Mouse (Mus musculus): ENCODE data around the gene Ptprg. TPM values are rescaled to one million over a fixed set of nuclear protein-coding genes. Genes with fewer than 3 reads are reported as not detected.

Gene Ptprg
- polyA plus RNA-seq, 1 experiment from 2014 or later: 42.3 TPM

- Histone ChIP-seq H3K9ac (replicated peaks; ENCODE audit: low read depth, low read length) (no peak overlapping the region), H3K36me3 (ENCODE audit: control insufficient read depth, insufficient read depth, low read length) (no peaks in the 10 kb centered on the region), H3K27me3 (ENCODE audit: control insufficient read depth, insufficient read depth, low read length) (no peaks in the 10 kb centered on the region), H3K4me1 (ENCODE audit: control insufficient read depth, insufficient read depth, low read length) (peaks cover 8% of the 10 kb centered on the region; the same call in 1 of the 2 replicates), H3K4me3 (ENCODE audit: low read depth, low read length) (no peak overlapping the region), H3K4me2 (ENCODE audit: low read depth, low read length) (no peak overlapping the region), H3K27ac (ENCODE audit: low read depth, low read length) (no peak overlapping the region), H3K9me3 (ENCODE audit: control insufficient read depth, low read length) (no peaks in the 10 kb centered on the region)
- no peak for ATAC-seq (ENCODE audit: low read depth)
- WGBS: 75% methylated on average over 3 of the region's 3 CpGs
Observed at GRCm38 (mm10) chr14:11984086-11984485, 430.8 kb downstream of the Ptprg start.

GRCm38 (mm10) chr14:11988975-11989374, 435.6 kb downstream of the Ptprg start:
- no peaks in the 10 kb centered on the region for H3K27me3 ChIP-seq (ENCODE audit: control insufficient read depth, insufficient read depth, low read length)
- H3K4me3 ChIP-seq (ENCODE audit: low read depth, low read length): no peak overlapping the region
- H3K36me3 ChIP-seq (ENCODE audit: control insufficient read depth, insufficient read depth, low read length): no peaks in the 10 kb centered on the region
- no peaks in the 10 kb centered on the region for H3K9me3 ChIP-seq (ENCODE audit: control insufficient read depth, low read length)
- H3K4me1 ChIP-seq (ENCODE audit: control insufficient read depth, insufficient read depth, low read length): no peaks in the 10 kb centered on the region
- no peak overlapping the region for H3K9ac ChIP-seq (replicated peaks; ENCODE audit: low read depth, low read length)
- H3K4me2 ChIP-seq (ENCODE audit: low read depth, low read length): no peak overlapping the region
- no peak for ATAC-seq (ENCODE audit: low read depth)
- 71% methylated on average over 2 of the region's 2 CpGs for WGBS
- no peak overlapping the region for H3K27ac ChIP-seq (ENCODE audit: low read depth, low read length)

DNA sequence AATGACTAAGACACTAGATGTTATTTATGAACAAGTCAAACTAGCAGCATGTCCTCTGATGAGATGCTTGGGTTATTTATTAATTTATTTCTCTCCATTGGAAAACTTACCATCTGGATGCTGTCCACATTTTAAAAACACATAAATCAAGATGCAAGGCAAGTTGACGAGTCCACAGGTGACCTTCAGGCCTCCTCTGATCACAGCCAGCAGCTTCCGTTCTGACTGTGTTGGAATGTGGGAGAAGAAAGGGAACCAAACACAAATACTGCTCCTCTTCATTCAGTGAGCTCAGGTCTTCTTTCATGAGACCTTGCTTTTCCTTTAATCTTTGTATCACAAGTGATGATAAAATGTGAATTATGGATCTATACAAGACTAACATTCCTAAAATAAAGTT, 437.8 kb downstream of the Ptprg start:
- Histone ChIP-seq H3K4me3 (ENCODE audit: low read depth, low read length) (no peak overlapping the region), H3K4me1 (ENCODE audit: control insufficient read depth, insufficient read depth, low read length) (no peaks in the 10 kb centered on the region), H3K9ac (replicated peaks; ENCODE audit: low read depth, low read length) (no peak overlapping the region), H3K27ac (ENCODE audit: low read depth, low read length) (no peak overlapping the region), H3K27me3 (ENCODE audit: control insufficient read depth, insufficient read depth, low read length) (no peaks in the 10 kb centered on the region), H3K4me2 (ENCODE audit: low read depth, low read length) (no peak overlapping the region), H3K9me3 (ENCODE audit: control insufficient read depth, low read length) (no peaks in the 10 kb centered on the region), H3K36me3 (ENCODE audit: control insufficient read depth, insufficient read depth, low read length) (no peaks in the 10 kb centered on the region)
- 79% methylated on average over 2 of the region's 2 CpGs for WGBS
- no peak for ATAC-seq (ENCODE audit: low read depth)

DNA sequence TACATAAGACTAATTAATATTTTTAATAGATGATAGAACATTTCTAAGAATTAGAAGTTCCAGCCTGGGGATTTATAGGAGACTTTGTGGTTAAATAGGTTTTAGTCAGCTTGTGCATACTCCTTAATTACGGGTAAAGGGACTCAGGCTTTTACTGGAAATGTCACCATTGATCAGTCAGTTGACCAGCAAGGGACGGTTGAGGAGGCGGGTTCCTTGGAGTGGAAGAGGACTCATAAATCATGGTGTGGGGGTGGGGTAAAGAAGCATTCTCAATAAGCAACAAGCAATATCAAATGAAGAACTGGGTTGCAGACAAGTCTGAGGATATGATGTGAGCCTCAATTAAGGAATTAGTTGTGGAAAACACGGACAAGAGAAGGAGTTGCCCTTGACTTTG, 438.8 kb downstream of the Ptprg start:
- Histone ChIP-seq H3K9ac (replicated peaks; ENCODE audit: low read depth, low read length) (no peak overlapping the region), H3K4me3 (ENCODE audit: low read depth, low read length) (no peak overlapping the region), H3K4me2 (ENCODE audit: low read depth, low read length) (no peak overlapping the region), H3K4me1 (ENCODE audit: control insufficient read depth, insufficient read depth, low read length) (no peaks in the 10 kb centered on the region), H3K27me3 (ENCODE audit: control insufficient read depth, insufficient read depth, low read length) (no peaks in the 10 kb centered on the region), H3K36me3 (ENCODE audit: control insufficient read depth, insufficient read depth, low read length) (no peaks in the 10 kb centered on the region), H3K9me3 (ENCODE audit: control insufficient read depth, low read length) (no peaks in the 10 kb centered on the region), H3K27ac (ENCODE audit: low read depth, low read length) (no peak overlapping the region)
- 61% methylated on average over 4 of the region's 4 CpGs for WGBS
- no peak for ATAC-seq (ENCODE audit: low read depth)

- H3K4me1 ChIP-seq (ENCODE audit: control insufficient read depth, insufficient read depth, low read length): no peaks in the 10 kb centered on the region
- no peaks in the 10 kb centered on the region for H3K36me3 ChIP-seq (ENCODE audit: control insufficient read depth, insufficient read depth, low read length)
- ATAC-seq (ENCODE audit: low read depth): no peak
- no peak overlapping the region for H3K27ac ChIP-seq (ENCODE audit: low read depth, low read length)
- H3K9ac ChIP-seq (replicated peaks; ENCODE audit: low read depth, low read length): no peak overlapping the region
- H3K27me3 ChIP-seq (ENCODE audit: control insufficient read depth, insufficient read depth, low read length): no peaks in the 10 kb centered on the region
- no peak overlapping the region for H3K4me3 ChIP-seq (ENCODE audit: low read depth, low read length)
- no peak overlapping the region for H3K4me2 ChIP-seq (ENCODE audit: low read depth, low read length)
- no peaks in the 10 kb centered on the region for H3K9me3 ChIP-seq (ENCODE audit: control insufficient read depth, low read length)
- 91% methylated on average over 6 of the region's 6 CpGs for WGBS
Observed at GRCm38 (mm10) chr14:11992534-11992933, 439.2 kb downstream of the Ptprg start.

DNA sequence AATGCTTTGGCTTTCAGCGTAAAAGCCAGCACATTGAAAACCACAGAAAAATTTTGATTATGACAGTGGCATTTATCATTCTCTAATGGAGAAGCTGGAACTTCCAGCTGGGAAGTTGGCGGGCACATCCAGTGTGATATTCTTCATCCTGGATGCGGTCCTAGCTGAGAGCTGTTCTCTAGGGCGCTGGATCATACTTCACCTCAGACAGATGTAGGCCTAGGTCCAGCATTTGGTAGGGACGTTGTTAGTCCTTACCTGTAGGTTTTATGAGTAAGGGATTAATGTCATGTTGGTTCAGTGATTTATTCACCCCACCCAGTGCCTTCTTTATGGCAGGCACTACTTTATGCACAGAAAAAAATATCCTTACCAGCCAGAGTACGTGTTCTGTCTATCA, 444.2 kb downstream of the Ptprg start:
- Histone ChIP-seq H3K4me3 (ENCODE audit: low read depth, low read length) (no peak overlapping the region), H3K9ac (replicated peaks; ENCODE audit: low read depth, low read length) (no peak overlapping the region), H3K4me1 (ENCODE audit: control insufficient read depth, insufficient read depth, low read length) (peaks cover 3% of the 10 kb centered on the region; the same call in 1 of the 2 replicates), H3K9me3 (ENCODE audit: control insufficient read depth, low read length) (no peaks in the 10 kb centered on the region), H3K4me2 (ENCODE audit: low read depth, low read length) (no peak overlapping the region), H3K36me3 (ENCODE audit: control insufficient read depth, insufficient read depth, low read length) (no peaks in the 10 kb centered on the region), H3K27ac (ENCODE audit: low read depth, low read length) (no peak overlapping the region), H3K27me3 (ENCODE audit: control insufficient read depth, insufficient read depth, low read length) (no peaks in the 10 kb centered on the region)
- ATAC-seq (ENCODE audit: low read depth): no peak
- WGBS: 77% methylated on average over 6 of the region's 6 CpGs

GRCm38 (mm10) chr14:11998464-11998863, 445.1 kb downstream of the Ptprg start:
- Histone ChIP-seq H3K4me2 (ENCODE audit: low read depth, low read length) (no peak overlapping the region), H3K4me1 (ENCODE audit: control insufficient read depth, insufficient read depth, low read length) (peaks cover 3% of the 10 kb centered on the region; the same call in 1 of the 2 replicates), H3K4me3 (ENCODE audit: low read depth, low read length) (no peak overlapping the region), H3K9me3 (ENCODE audit: control insufficient read depth, low read length) (no peaks in the 10 kb centered on the region), H3K27ac (ENCODE audit: low read depth, low read length) (no peak overlapping the region), H3K27me3 (ENCODE audit: control insufficient read depth, insufficient read depth, low read length) (no peaks in the 10 kb centered on the region), H3K9ac (replicated peaks; ENCODE audit: low read depth, low read length) (no peak overlapping the region), H3K36me3 (ENCODE audit: control insufficient read depth, insufficient read depth, low read length) (no peaks in the 10 kb centered on the region)
- ATAC-seq (ENCODE audit: low read depth): peak; percentile 66; the same call in 1 of the 2 replicates
- 61% methylated on average over 4 of the region's 4 CpGs for WGBS

DNA sequence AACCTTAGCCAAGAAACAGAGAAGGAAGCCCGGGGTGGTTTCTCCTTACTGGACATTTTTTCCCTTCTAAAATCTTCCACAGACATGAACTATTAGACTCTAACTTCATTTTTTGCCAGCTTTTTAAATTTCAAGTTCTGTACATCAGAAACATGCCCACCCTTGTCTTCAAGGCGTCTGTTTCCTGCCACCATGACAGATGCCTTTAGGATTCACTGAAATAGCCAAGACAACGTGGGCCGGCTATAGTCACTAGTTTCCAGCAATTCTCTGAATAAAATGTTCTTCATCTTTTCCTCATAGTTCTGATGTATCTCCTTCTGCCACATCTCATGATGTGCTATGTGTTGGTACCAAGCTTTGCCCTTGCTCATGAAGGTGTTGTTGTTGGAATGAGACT, 450.7 kb downstream of the Ptprg start:
- no peak overlapping the region for H3K4me3 ChIP-seq (ENCODE audit: low read depth, low read length)
- H3K4me1 ChIP-seq (ENCODE audit: control insufficient read depth, insufficient read depth, low read length): no peaks in the 10 kb centered on the region
- ATAC-seq (ENCODE audit: low read depth): no peak
- no peaks in the 10 kb centered on the region for H3K27me3 ChIP-seq (ENCODE audit: control insufficient read depth, insufficient read depth, low read length)
- H3K4me2 ChIP-seq (ENCODE audit: low read depth, low read length): no peak overlapping the region
- no peak overlapping the region for H3K9ac ChIP-seq (replicated peaks; ENCODE audit: low read depth, low read length)
- 91% methylated on average over 4 of the region's 4 CpGs for WGBS
- H3K9me3 ChIP-seq (ENCODE audit: control insufficient read depth, low read length): no peaks in the 10 kb centered on the region
- no peak overlapping the region; the same call in 1 of the 2 replicates for H3K27ac ChIP-seq (ENCODE audit: low read depth, low read length)
- no peaks in the 10 kb centered on the region for H3K36me3 ChIP-seq (ENCODE audit: control insufficient read depth, insufficient read depth, low read length)

GRCm38 (mm10) chr14:12011766-12012165, 458.4 kb downstream of the Ptprg start:
- Histone ChIP-seq H3K9ac (replicated peaks; ENCODE audit: low read depth, low read length) (no peak overlapping the region), H3K27me3 (ENCODE audit: control insufficient read depth, insufficient read depth, low read length) (no peaks in the 10 kb centered on the region), H3K4me1 (ENCODE audit: control insufficient read depth, insufficient read depth, low read length) (no peaks in the 10 kb centered on the region), H3K27ac (ENCODE audit: low read depth, low read length) (no peak overlapping the region), H3K36me3 (ENCODE audit: control insufficient read depth, insufficient read depth, low read length) (no peaks in the 10 kb centered on the region), H3K4me3 (ENCODE audit: low read depth, low read length) (no peak overlapping the region), H3K4me2 (ENCODE audit: low read depth, low read length) (no peak overlapping the region), H3K9me3 (ENCODE audit: control insufficient read depth, low read length) (no peaks in the 10 kb centered on the region)
- WGBS: 87% methylated on average over 5 of the region's 5 CpGs
- no peak for ATAC-seq (ENCODE audit: low read depth)

Data from neural tube, embryonic 14.5 days (tissue).